Mouse (Mus musculus): ENCODE measurements around the gene Zbtb6. TPM values are rescaled to one million over a fixed set of nuclear protein-coding genes. Genes with fewer than 3 reads are reported as not detected.

Gene Zbtb6
- polyA plus RNA-seq (2017; shearing (Covaris generic)): 5.5 TPM

DNA sequence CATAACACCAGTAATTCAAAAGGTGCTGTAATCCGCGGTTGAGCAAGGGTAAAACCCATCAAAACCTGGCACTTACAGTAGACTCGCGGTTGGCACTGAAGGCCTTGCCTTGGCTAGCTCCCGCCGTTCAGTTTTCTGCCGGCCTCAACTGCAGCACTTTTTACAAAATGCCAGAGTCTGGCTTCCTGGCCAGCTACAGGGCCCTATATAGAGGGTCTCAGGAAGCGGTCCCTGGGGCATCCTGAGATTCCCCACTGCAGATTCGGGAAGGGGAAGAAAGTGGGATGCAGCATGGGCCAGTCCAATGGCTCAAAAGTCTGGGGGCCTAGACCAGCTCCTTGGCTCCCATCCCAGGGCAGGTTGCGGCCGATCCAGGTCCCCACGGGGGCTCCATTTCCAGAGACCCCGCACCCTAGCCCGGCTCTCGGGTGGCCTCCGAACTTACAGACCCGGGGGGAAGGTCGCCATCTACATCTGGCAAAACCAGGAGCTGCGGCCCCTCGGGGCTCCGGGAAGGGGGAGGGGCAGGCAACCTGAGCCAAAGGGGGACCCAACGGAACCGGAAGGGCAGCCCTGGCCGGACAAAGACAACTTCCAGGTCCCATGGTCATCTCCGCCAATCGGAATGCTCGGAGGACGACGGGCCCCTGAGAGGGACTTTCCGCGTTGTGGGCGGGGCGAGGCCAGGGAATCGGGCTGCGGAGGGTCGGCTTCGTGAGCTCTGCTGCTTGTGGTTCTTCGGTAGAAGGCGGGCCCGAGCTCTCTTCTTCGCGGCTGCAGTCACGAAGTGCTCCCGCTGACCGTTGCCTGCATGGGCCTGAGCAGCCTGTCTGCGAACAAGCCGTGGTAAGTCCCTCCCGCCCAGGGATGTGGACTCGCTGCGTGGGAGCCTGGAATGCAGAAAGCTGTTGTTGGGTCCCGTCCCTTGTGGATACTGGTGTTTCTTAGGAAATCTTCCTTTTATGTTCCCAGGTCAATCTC, at the start of gene Zbtb6, which contains the start of the genes Zbtb26 and Rabgap1:
Zbtb6 (minus strand) TSS at position 561 of the 981 bp plus-strand sequence.
Zbtb26 (minus strand) TSS at position 525 of the 981 bp plus-strand sequence.
Rabgap1 (plus strand) TSS at position 669 of the 981 bp plus-strand sequence.

GRCm38 (mm10) chr2:37422306-37423304, 20.4 kb downstream of the Zbtb6 start, which contains the start of gene Rc3h2:
Gene Rc3h2 (minus strand): TSS chr2:37422903.

Other genes starting within 250 kb of the Zbtb6 start
- not detected for gene Olfr366, start 231.6 kb downstream of the Zbtb6 start, polyA plus RNA-seq (2017; shearing (Covaris generic))
- not detected for gene Olfr368, start 116.7 kb downstream of the Zbtb6 start, polyA plus RNA-seq (2017; shearing (Covaris generic))
- gene Pdcl, start 83.8 kb downstream of the Zbtb6 start, polyA plus RNA-seq (2017; shearing (Covaris generic)): 32.0 TPM
- gene Rc3h2, start 20.3 kb downstream of the Zbtb6 start, polyA plus RNA-seq (2017; shearing (Covaris generic)): 38.5 TPM
- gene Zbtb26, start within 50 bp of the Zbtb6 start, polyA plus RNA-seq (2017; shearing (Covaris generic)): 5.0 TPM
- gene Rabgap1, start 108 bp upstream of the Zbtb6 start, polyA plus RNA-seq (2017; shearing (Covaris generic)): 65.7 TPM
- gene Gpr21, start 73.2 kb upstream of the Zbtb6 start, polyA plus RNA-seq (2017; shearing (Covaris generic)): 1.3 TPM

Measured in CD4-positive, CD25-positive, alpha-beta regulatory T cell (primary cell).